In the genomic region with DNA sequence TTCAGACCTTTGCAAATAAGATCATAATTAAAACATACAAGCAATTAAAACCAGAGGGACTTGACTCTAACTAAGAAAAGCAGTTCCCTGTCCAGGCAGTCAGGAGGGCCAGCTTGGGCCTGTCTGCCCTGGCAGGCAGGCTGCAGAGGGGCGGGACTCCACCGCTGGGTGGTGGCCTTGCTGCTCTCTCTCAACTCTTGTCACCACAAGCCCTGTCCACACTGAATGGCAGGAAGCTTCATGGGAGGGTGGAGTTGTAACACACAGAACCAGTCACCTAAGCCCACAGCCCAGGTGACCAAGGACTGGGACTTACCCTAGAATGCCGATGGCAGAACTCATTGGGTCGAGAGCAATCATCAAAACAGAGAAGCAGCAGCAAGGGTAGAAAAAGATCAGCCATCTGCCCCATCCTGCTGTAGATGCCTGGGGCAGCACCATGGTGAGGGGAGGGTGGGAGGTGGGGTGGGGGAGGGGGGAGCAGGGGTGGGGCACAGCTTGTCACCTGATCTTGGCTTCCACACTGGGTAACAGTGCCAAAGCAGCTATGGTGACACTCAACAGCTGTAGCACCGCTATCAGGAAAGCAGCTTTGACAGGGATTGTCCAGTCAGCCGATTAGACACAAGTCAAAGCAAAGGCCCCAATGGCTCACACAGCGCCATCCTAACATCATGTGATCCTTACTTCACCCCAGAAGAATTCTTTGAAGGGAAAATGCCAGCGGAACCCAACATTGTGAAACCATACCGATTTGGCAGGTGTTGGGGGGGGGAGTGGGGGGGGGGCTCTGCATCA, we compare ENCODE assay signal across 8 mouse cellular contexts. TPM values are rescaled to one million over a fixed set of nuclear protein-coding genes. Genes with fewer than 3 reads are reported as not detected.
A peak's percentile ranks its signal among the peaks of the same experiment; 100 is the strongest.
DNase-seq lines count a peak whose midpoint lies in the region; ATAC-seq lines count a peak whose summit lies in the region.

No protein-coding gene starts in this region.

- no peak overlapping the region for H3K4me3 ChIP-seq in neural tube, embryonic 13.5 days
- no peak overlapping the region for H3K4me3 ChIP-seq in midbrain, embryonic 15.5 days

- WGBS in neural tube, embryonic 13.5 days = 61% methylated on average over 9 of the region's 9 CpGs
- 56% methylated on average over 9 of the region's 9 CpGs for WGBS in midbrain, embryonic 15.5 days

- no peaks in the 10 kb centered on the region for H3K36me3 ChIP-seq in neural tube, embryonic 13.5 days
- H3K36me3 ChIP-seq in midbrain, embryonic 15.5 days (replicated peaks) = no peaks in the 10 kb centered on the region

- H3K4me1 ChIP-seq in neural tube, embryonic 13.5 days (replicated peaks) = peaks cover 36% of the 10 kb centered on the region
- peaks cover 34% of the 10 kb centered on the region for H3K4me1 ChIP-seq in midbrain, embryonic 15.5 days

- no peaks in the 10 kb centered on the region for H3K9me3 ChIP-seq in neural tube, embryonic 13.5 days
- H3K9me3 ChIP-seq in midbrain, embryonic 15.5 days = no peaks in the 10 kb centered on the region

- H3K9ac ChIP-seq in neural tube, embryonic 13.5 days = no peak overlapping the region
- H3K9ac ChIP-seq in midbrain, embryonic 15.5 days = no peak overlapping the region

- ATAC-seq in neural tube, embryonic 13.5 days (ENCODE audit: low read depth) = peak; percentile 11; the same call in 1 of the 2 replicates
- ATAC-seq in midbrain, embryonic 15.5 days (replicated peaks) = no peak
- no peak for ATAC-seq in monocyte, adult 5-6 weeks (replicated peaks; ENCODE audit: insufficient number of reproducible peaks, low FRiP score, low TSS enrichment, poor library complexity, severe bottlenecking)

- H3K27me3 ChIP-seq in neural tube, embryonic 13.5 days = peaks cover 33% of the 10 kb centered on the region
- peaks cover 14% of the 10 kb centered on the region for H3K27me3 ChIP-seq in midbrain, embryonic 15.5 days (replicated peaks)

- H3K27ac ChIP-seq in neural tube, embryonic 13.5 days (replicated peaks) = no peak overlapping the region
- no peak overlapping the region for H3K27ac ChIP-seq in midbrain, embryonic 15.5 days

- peak overlapping the region; percentile 82; the same call in 1 of the 2 replicates for H3K4me2 ChIP-seq in neural tube, embryonic 13.5 days
- H3K4me2 ChIP-seq in midbrain, embryonic 15.5 days = peak overlapping the region; percentile 90; the same call in 1 of the 2 replicates

- no peak for DNase-seq in neural tube, embryonic 10.5 days (ENCODE audit: extremely low spot score, low spot score)
- peak; percentile 99 for DNase-seq in heart, adult 11 months
- peak; percentile 74 to 81 for DNase-seq in kidney, adult 8-10 months
- no peak for DNase-seq in thymus, postnatal 4 days
- DNase-seq in right cerebral cortex, postnatal 14 days = no peak

RNA-seq across cellular contexts. Expression of gene Gas6, which starts 1.9 kb away (rescaled TPM):
- polyA plus RNA-seq in neural tube, embryonic 13.5 days (2015; fragmentation: Nextera tagmentation; extraction: Ambion mirVana) = 25.9 and 28.8 TPM in 2 replicates
- 36.8 and 42.7 TPM in 2 replicates for polyA plus RNA-seq in midbrain, embryonic 15.5 days (2015; fragmentation: Nextera tagmentation; extraction: Ambion mirVana)
- 0.29 TPM in 1 of 3 replicates, not detected in the others for total RNA-seq in monocyte, adult 5-6 weeks (2017)

RNA-seq across cellular contexts. Expression of gene Tmem255b, which starts 57.4 kb away (rescaled TPM):
- 0.25 and 0.68 TPM in 2 replicates for polyA plus RNA-seq in neural tube, embryonic 13.5 days (2015; fragmentation: Nextera tagmentation; extraction: Ambion mirVana)
- 0.37 and 0.61 TPM in 2 replicates for polyA plus RNA-seq in midbrain, embryonic 15.5 days (2015; fragmentation: Nextera tagmentation; extraction: Ambion mirVana)
- total RNA-seq in monocyte, adult 5-6 weeks (2017) = not detected in 3 replicates

Comparison
In these comparisons a context has a peak if more than half of its experiments do, and no peak if none do; other contexts are left out.
1. DNase-seq: peak in heart, adult 11 months (single experiment) and kidney, adult 8-10 months (2 of 2); none in neural tube, embryonic 10.5 days (single experiment), thymus, postnatal 4 days (single experiment) and right cerebral cortex, postnatal 14 days (single experiment).